Mouse (Mus musculus) urinary bladder, postnatal 10 days (tissue): ENCODE measurements around the gene Srrm4.

Experiments
- DNase-seq: peaks from one replicate; pipeline ENCODE4 v3.0.0; 2022; ENCODE audit warnings: low spot score

Gene Srrm4

DNA sequence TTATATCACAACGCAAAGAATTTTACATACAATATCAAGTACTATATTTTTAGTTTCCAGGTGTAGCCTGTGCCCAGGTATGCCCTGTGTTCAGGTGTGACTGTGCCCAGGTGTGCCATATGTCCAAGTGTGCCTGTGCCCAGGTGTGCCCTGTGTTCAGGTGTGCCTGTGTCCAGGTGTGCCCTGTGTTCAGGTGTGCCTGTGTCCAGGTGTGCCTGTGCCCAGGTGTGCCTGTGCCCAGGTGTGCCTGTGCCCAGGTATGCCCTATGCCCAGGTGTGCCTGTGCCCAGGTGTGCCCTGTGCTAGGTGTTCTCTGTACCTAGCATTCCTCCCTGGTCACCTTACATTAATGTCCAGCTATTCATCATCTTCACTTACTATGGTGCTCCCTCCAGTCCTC, 185.7 kb downstream of the Srrm4 start:
- no peak for DNase-seq

DNA sequence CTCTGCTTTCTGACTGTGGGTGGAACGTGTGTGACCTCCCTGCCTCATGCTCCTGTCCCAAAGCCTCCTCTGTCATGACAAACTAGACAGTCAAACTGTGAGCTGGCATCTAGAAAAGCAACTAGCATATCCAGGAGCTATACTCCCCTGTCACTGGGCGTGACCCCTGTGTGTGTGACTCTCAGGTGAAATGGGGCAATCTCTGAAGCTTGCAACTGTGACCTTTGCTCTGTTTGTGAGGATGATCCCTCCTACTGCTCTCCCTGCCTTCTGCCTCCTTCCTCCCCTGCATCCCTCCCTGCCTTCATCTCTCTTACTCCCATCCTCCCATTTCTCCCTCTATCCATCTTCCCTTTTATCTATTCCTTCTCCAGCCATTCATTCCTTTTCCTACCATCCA, 187.6 kb downstream of the Srrm4 start:
- DNase-seq = no peak

DNA sequence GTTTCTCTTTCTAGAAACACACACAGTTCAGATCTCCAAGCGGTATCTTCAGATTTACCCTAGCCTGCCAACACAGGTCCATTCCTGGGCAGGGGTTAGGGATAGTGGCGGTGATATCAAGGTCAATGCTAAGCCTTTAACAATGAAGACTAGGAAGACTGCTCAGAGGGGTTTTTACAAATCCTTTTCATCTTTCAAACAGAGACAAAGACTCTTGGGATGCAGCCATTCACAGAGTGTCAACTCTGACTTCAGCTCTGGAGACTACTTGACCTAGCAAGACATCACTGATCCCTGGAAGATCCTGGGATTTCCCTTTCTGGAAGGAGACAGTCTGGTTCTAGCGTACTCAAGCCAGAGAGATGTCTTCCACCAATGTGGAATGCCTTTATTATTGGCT, 190.8 kb downstream of the Srrm4 start:
- DNase-seq = no peak

DNA sequence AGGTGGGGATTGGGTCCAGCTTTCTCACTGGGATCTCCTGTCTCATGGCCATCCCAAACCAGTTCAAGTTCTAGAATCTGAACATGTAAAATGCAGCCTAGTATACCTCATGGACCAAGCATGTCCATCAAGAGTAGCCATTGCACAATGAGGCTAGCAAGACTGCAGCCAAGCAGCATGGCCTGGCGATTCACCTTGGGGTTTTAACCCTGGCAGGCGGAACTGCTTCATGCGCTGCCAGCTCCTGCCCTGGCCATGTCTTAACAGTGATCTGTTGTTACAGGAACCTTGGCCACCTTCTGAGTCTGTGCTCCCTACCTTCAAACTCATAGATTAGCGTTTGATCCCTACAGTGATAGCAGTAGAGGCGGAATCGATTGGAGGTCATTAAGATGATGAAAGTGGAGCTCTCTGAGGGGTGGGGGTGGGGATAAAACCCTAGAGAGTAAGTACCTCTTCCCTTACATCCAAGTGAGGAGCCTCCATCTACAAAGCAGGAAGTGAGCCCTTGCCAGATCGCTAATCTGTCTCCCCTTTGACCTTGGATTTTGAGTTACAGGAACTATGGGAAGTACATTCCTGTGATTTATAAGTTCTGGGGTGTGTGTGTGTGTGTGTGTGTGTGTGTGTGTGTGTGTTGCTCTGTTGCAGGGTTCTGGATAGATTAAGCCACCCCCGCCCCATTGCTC, 191.4 kb downstream of the Srrm4 start:
- no peak for DNase-seq

DNA sequence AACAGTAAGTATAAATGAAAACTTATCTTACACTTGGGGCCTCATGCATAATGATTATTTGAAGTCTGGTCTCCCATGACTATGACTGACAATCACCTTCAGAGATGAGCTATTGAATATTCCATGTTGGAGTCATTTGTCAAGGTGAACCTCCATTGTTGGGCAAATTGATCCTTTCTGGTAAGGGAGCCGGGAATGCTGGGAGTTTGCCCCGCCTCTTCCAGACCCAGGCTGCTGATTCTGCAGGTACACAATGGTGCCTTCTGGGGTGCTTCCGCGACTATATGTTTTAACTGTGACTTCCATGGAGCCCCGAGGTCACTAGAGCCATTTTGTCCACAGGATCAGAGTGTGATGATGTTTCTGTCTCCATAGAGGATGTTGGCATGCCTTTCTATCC, 195.5 kb downstream of the Srrm4 start:
- DNase-seq = no peak

DNA sequence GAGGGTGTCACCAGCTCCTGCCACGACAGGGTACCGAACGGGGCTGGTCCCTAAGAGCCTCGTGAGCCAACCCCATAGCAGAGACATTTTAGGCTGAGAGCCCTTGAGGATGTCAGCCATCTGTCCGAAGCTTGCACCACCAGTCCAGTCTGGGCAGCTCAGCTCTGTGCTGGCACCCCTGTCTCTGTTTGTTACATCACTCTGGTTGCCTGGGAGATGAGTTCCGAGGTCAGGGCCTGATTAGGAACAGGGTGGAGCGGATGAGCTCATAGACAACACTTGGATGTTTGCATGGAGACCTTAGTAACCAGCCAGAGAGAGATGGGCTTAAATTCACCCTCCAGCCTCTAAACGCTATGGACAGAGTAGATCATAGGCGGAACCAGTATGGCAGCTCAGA, 199.0 kb downstream of the Srrm4 start:
- DNase-seq = no peak

DNA sequence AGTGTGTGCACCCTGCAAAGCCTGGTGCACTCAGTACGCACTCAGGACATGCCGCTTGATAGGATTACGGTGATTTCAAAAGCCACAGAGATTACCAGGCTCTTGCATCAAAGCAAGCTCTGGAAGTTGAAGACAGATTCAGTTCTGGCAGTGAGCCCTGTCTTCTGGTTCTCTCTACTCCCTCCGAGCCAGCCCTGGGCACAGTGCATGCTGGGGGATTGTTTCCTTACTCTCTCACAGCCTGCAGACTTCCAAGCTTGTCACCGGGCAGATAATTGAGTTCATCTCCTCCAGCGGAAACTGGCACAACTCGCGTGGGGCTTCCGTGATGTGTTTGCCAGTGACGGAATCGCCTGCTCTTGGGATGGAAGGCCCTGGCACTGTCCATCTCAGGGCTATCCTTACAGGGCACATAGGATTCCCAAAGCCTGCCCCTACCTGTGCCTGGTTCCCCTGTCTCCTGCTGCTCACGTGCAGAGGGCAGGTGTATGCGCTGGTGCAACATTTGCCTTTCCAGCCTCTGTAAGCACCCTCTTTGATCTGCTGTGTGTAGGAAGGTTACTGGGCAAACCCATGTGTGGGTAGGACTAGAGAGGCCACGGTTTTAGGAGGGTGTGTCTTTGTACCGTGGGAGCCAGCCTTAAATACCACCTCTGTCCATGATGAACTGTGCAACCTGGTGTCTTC, 201.6 kb downstream of the Srrm4 start:
- DNase-seq = no peak

DNA sequence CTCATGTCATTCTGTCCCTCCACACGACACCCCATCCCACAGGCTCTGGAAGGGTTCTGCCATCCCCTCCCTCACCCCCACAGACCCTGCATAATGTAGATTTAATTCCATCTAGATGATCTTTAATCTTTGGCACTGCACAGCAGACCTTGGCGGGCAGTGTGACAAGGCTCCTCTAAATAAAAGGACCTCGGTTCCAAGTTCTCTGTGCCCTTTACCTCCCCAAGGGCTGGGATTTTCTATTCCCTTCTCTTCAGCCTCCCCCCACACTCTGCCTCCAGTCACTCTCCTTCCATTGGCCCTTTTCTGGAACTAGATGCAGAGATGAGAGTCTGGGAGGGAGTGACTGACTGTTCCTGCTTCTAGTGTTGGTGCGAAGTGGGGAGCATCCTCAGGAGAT, 202.3 kb downstream of the Srrm4 start:
- no peak for DNase-seq
